Mouse (Mus musculus) megakaryocyte, embryonic 14.5 days (primary cell): Measurements from ENCODE around the gene Insl3. TPM values are rescaled to one million over a fixed set of nuclear protein-coding genes. Genes with fewer than 3 reads are reported as not detected.
A peak's percentile ranks its signal among the peaks of the same experiment; 100 is the strongest.

Experiments used
- H3K27me3 ChIP-seq: replicated peaks from 2 replicates; pipeline ENCODE3; 2012; ENCODE audit warnings: inconsistent platforms
- H3K36me3 ChIP-seq: replicated peaks from 2 replicates; pipeline ENCODE3; 2012; ENCODE audit warnings: low read length, inconsistent platforms, mixed read lengths
- H3K4me1 ChIP-seq: 2 replicates; pipeline ENCODE4 v1.6.1; 2012; ENCODE audit warnings: inconsistent platforms
- H3K4me3 ChIP-seq: replicated peaks from 2 replicates; pipeline ENCODE3; 2012; ENCODE audit warnings: moderate library complexity, mild to moderate bottlenecking, inconsistent platforms
- H3K9me3 ChIP-seq: 2 replicates; pipeline ENCODE4 v1.6.1; 2012; ENCODE audit warnings: inconsistent platforms
- FLI1 ChIP-seq: IDR thresholded peaks from 2 replicates; pipeline ENCODE4 v1.6.1; 2012; ENCODE audit warnings: low read length, inconsistent platforms, mixed read lengths
- GATA1 ChIP-seq: IDR thresholded peaks from 3 replicates; pipeline ENCODE4 v1.6.1; 2012; ENCODE audit warnings: mixed read lengths, low read length, inconsistent platforms, borderline replicate concordance
- polyA plus RNA-seq: library from polyadenylated mRNA; stranded (reverse); fragments of >175 nt; gene quantifications from 2 replicates; pipeline ENCODE4 v1.2.3, GENCODE M21; 2012; ENCODE audit warnings: low replicate concordance; ENCODE audit not compliant: insufficient read depth

The Insl3 gene
- polyA plus RNA-seq, 1 experiment = 241 TPM

GRCm38 (mm10) chr8:71707874-71708273, 18.9 kb downstream of the Insl3 start:
- Histone ChIP-seq H3K36me3 (peaks cover 43% of the 10 kb centered on the region), H3K4me3 (no peak overlapping the region), H3K4me1 (peaks cover 20% of the 10 kb centered on the region), H3K9me3 (no peaks in the 10 kb centered on the region), H3K27me3 (peaks cover 24% of the 10 kb centered on the region)
- no peak for TF ChIP-seq GATA1
- TF ChIP-seq FLI1 = no peak

- Histone ChIP-seq H3K4me3 (peak overlapping the region; percentile 14), H3K4me1 (peaks cover 15% of the 10 kb centered on the region; the same call in 1 of the 2 replicates), H3K36me3 (peaks cover 57% of the 10 kb centered on the region), H3K9me3 (no peaks in the 10 kb centered on the region), H3K27me3 (peaks cover 25% of the 10 kb centered on the region)
- TF ChIP-seq FLI1 (no peak), GATA1 (no peak)
Measured at GRCm38 (mm10) chr8:71709134-71709799, 20.3 kb downstream of the Insl3 start.

- TF ChIP-seq GATA1 (no peak), FLI1 (no peak)
- peaks cover 63% of the 10 kb centered on the region for H3K36me3 ChIP-seq
- H3K4me3 ChIP-seq = peak overlapping the region; percentile 14
- H3K27me3 ChIP-seq = peaks cover 27% of the 10 kb centered on the region
- H3K4me1 ChIP-seq = peaks cover 15% of the 10 kb centered on the region; the same call in 1 of the 2 replicates
- H3K9me3 ChIP-seq = no peaks in the 10 kb centered on the region
Measured at GRCm38 (mm10) chr8:71709800-71710446, 20.9 kb downstream of the Insl3 start.

GRCm38 (mm10) chr8:71711574-71711973, 22.6 kb downstream of the Insl3 start:
- Histone ChIP-seq H3K27me3 (peaks cover 23% of the 10 kb centered on the region), H3K4me3 (no peak overlapping the region), H3K4me1 (peaks cover 15% of the 10 kb centered on the region; the same call in 1 of the 2 replicates), H3K9me3 (no peaks in the 10 kb centered on the region), H3K36me3 (peaks cover 77% of the 10 kb centered on the region)
- TF ChIP-seq GATA1 = no peak
- TF ChIP-seq FLI1 = no peak

GRCm38 (mm10) chr8:71715531-71715930, 26.5 kb downstream of the Insl3 start:
- TF ChIP-seq GATA1 = no peak
- TF ChIP-seq FLI1 = no peak
- Histone ChIP-seq H3K36me3 (peaks cover 93% of the 10 kb centered on the region), H3K4me1 (no peaks in the 10 kb centered on the region; the same call in 1 of the 2 replicates), H3K9me3 (no peaks in the 10 kb centered on the region), H3K4me3 (no peak overlapping the region), H3K27me3 (peaks cover 24% of the 10 kb centered on the region)

GRCm38 (mm10) chr8:71716561-71717053, 27.6 kb downstream of the Insl3 start:
- H3K27me3 ChIP-seq = peaks cover 20% of the 10 kb centered on the region
- no peak overlapping the region for H3K4me3 ChIP-seq
- TF ChIP-seq GATA1 = no peak
- TF ChIP-seq FLI1 = no peak
- no peaks in the 10 kb centered on the region for H3K9me3 ChIP-seq
- H3K36me3 ChIP-seq = peaks cover 93% of the 10 kb centered on the region
- no peaks in the 10 kb centered on the region; the same call in 1 of the 2 replicates for H3K4me1 ChIP-seq

GRCm38 (mm10) chr8:71717096-71717495, 28.1 kb downstream of the Insl3 start:
- TF ChIP-seq GATA1 (no peak), FLI1 (no peak)
- no peaks in the 10 kb centered on the region for H3K9me3 ChIP-seq
- peaks cover 19% of the 10 kb centered on the region for H3K27me3 ChIP-seq
- peaks cover 2% of the 10 kb centered on the region for H3K4me1 ChIP-seq
- no peak overlapping the region for H3K4me3 ChIP-seq
- peaks cover 92% of the 10 kb centered on the region for H3K36me3 ChIP-seq

- peaks cover 81% of the 10 kb centered on the region for H3K36me3 ChIP-seq
- H3K9me3 ChIP-seq = no peaks in the 10 kb centered on the region
- H3K4me3 ChIP-seq = no peak overlapping the region
- peaks cover 13% of the 10 kb centered on the region for H3K4me1 ChIP-seq
- TF ChIP-seq FLI1 = no peak
- TF ChIP-seq GATA1 = no peak
- H3K27me3 ChIP-seq = peaks cover 16% of the 10 kb centered on the region
Measured at GRCm38 (mm10) chr8:71718252-71718651, 29.2 kb downstream of the Insl3 start.

- Histone ChIP-seq H3K36me3 (peaks cover 71% of the 10 kb centered on the region), H3K9me3 (no peaks in the 10 kb centered on the region), H3K27me3 (peaks cover 20% of the 10 kb centered on the region), H3K4me1 (peaks cover 23% of the 10 kb centered on the region), H3K4me3 (no peak overlapping the region)
- TF ChIP-seq FLI1 = no peak
- TF ChIP-seq GATA1 = no peak
Measured at GRCm38 (mm10) chr8:71719218-71719617, 30.2 kb downstream of the Insl3 start.

- H3K9me3 ChIP-seq = no peaks in the 10 kb centered on the region
- H3K27me3 ChIP-seq = peaks cover 23% of the 10 kb centered on the region
- H3K4me1 ChIP-seq = peaks cover 31% of the 10 kb centered on the region
- H3K4me3 ChIP-seq = no peak overlapping the region
- H3K36me3 ChIP-seq = peaks cover 63% of the 10 kb centered on the region
- TF ChIP-seq FLI1 (no peak), GATA1 (no peak)
Measured at GRCm38 (mm10) chr8:71719928-71720457, 31.0 kb downstream of the Insl3 start.

GRCm38 (mm10) chr8:71723047-71723551, 34.1 kb downstream of the Insl3 start:
- no peak for TF ChIP-seq GATA1
- no peak for TF ChIP-seq FLI1
- H3K4me1 ChIP-seq = peaks cover 54% of the 10 kb centered on the region
- peaks cover 46% of the 10 kb centered on the region for H3K27me3 ChIP-seq
- no peaks in the 10 kb centered on the region for H3K9me3 ChIP-seq
- H3K4me3 ChIP-seq = peak overlapping the region; percentile 88
- H3K36me3 ChIP-seq = peaks cover 35% of the 10 kb centered on the region
